Mouse (Mus musculus): ENCODE data around the gene Pafah1b3. TPM values are rescaled to one million over a fixed set of nuclear protein-coding genes. Genes with fewer than 3 reads are reported as not detected.
A peak's percentile ranks its signal among the peaks of the same experiment; 100 is the strongest.
"Not testable (repeated sequence)": the region's sequence is repeated elsewhere in the genome, so short reads cannot be mapped to it uniquely, and the experiment has no call there.

Gene Pafah1b3
- polyA plus RNA-seq, 1 experiment from 2014 or later, result 246 TPM

- Histone ChIP-seq H3K27me3 (ENCODE audit: poor library complexity, severe bottlenecking) (peaks cover 6% of the 10 kb centered on the region; the same call in 1 of the 2 replicates), H3K4me3 (peak overlapping the region; percentile 86), H3K4me1 (peaks cover 45% of the 10 kb centered on the region), H3K9me3 (no peaks in the 10 kb centered on the region), H3K36me3 (replicated peaks) (peaks cover 22% of the 10 kb centered on the region), H3K27ac (peak overlapping the region; percentile 95)
- WGBS, result under 1% methylated on average over 33 of the region's 33 CpGs
- DNase-seq (ENCODE audit: extremely low spot score, low spot score), result peak; percentile 98
These were observed 29.9 kb downstream of the Pafah1b3 start for GRCm38 (mm10) chr7:25267751-25268463.

- Histone ChIP-seq H3K36me3 (replicated peaks) (peaks cover 17% of the 10 kb centered on the region), H3K27me3 (ENCODE audit: poor library complexity, severe bottlenecking) (peaks cover 6% of the 10 kb centered on the region; the same call in 1 of the 2 replicates), H3K27ac (peak within 1 kb of the TSS; percentile 95), H3K4me3 (peak within 1 kb of the TSS; percentile 86), H3K9me3 (no peaks in the 10 kb centered on the region), H3K4me1 (peaks cover 45% of the 10 kb centered on the region)
- WGBS, result under 1% methylated on average over 29 of the region's 29 CpGs
- peak; percentile 99 for DNase-seq (ENCODE audit: extremely low spot score, low spot score)
These were observed 30.5 kb downstream of the Pafah1b3 start, which contains the start of gene Cic for GRCm38 (mm10) chr7:25267301-25267750. TSS of gene Cic (plus strand) at chr7:25267704.

GRCm38 (mm10) chr7:25266180-25266962 lies 31.4 kb downstream of the Pafah1b3 start:
- 91% methylated on average over 8 of the region's 8 CpGs for WGBS
- no peak for DNase-seq (ENCODE audit: extremely low spot score, low spot score)

GRCm38 (mm10) chr7:25265743-25266142 lies 32.0 kb downstream of the Pafah1b3 start:
- WGBS, result 92% methylated on average over 5 of the region's 5 CpGs

More at GRCm38 (mm10) chr7:25266180-25266962, 31.4 kb downstream of the Pafah1b3 start:
- H3K27me3 ChIP-seq (ENCODE audit: poor library complexity, severe bottlenecking), result peaks cover 6% of the 10 kb centered on the region; the same call in 1 of the 2 replicates
- peak overlapping the region; percentile 86; the same call in 1 of the 2 replicates for H3K4me3 ChIP-seq
- peaks cover 7% of the 10 kb centered on the region for H3K36me3 ChIP-seq (replicated peaks)
- peak overlapping the region; percentile 95 for H3K27ac ChIP-seq
- H3K4me1 ChIP-seq, result peaks cover 45% of the 10 kb centered on the region
- H3K9me3 ChIP-seq, result no peaks in the 10 kb centered on the region

GRCm38 (mm10) chr7:25263968-25264870 lies 33.6 kb downstream of the Pafah1b3 start:
- H3K27me3 ChIP-seq (ENCODE audit: poor library complexity, severe bottlenecking), result peaks cover 6% of the 10 kb centered on the region; the same call in 1 of the 2 replicates
- no peak for DNase-seq (ENCODE audit: extremely low spot score, low spot score)
- WGBS, result 23% methylated on average over 17 of the region's 17 CpGs
- H3K4me1 ChIP-seq, result peaks cover 33% of the 10 kb centered on the region
- peak overlapping the region; percentile 22; the same call in 1 of the 2 replicates for H3K27ac ChIP-seq
- H3K36me3 ChIP-seq (replicated peaks), result no peaks in the 10 kb centered on the region
- peak overlapping the region; percentile 16; the same call in 1 of the 2 replicates for H3K4me3 ChIP-seq
- no peaks in the 10 kb centered on the region; the same call in 1 of the 2 replicates for H3K9me3 ChIP-seq

More at GRCm38 (mm10) chr7:25265743-25266142, 32.0 kb downstream of the Pafah1b3 start:
- not testable (repeated sequence) for DNase-seq (ENCODE audit: extremely low spot score, low spot score); H3K36me3 ChIP-seq (replicated peaks); H3K27me3 ChIP-seq (ENCODE audit: poor library complexity, severe bottlenecking); H3K27ac ChIP-seq; H3K9me3 ChIP-seq; H3K4me3 ChIP-seq
- H3K4me1 ChIP-seq, result peaks cover 44% of the 10 kb centered on the region

- peaks cover 6% of the 10 kb centered on the region; the same call in 1 of the 2 replicates for H3K27me3 ChIP-seq (ENCODE audit: poor library complexity, severe bottlenecking)
- 75% methylated on average over 1 of the region's 1 CpGs for WGBS
- H3K36me3 ChIP-seq (replicated peaks), result no peaks in the 10 kb centered on the region
- H3K27ac ChIP-seq, result no peak overlapping the region
- H3K4me1 ChIP-seq, result peaks cover 21% of the 10 kb centered on the region
- no peak for DNase-seq (ENCODE audit: extremely low spot score, low spot score)
- H3K9me3 ChIP-seq, result no peaks in the 10 kb centered on the region; the same call in 1 of the 2 replicates
- no peak overlapping the region for H3K4me3 ChIP-seq
These were observed 35.9 kb downstream of the Pafah1b3 start for GRCm38 (mm10) chr7:25261896-25262295.

GRCm38 (mm10) chr7:25251822-25252221 lies 46.0 kb downstream of the Pafah1b3 start:
- DNase-seq (ENCODE audit: extremely low spot score, low spot score), result no peak
- 18% methylated on average over 8 of the region's 8 CpGs for WGBS

GRCm38 (mm10) chr7:25251071-25251791 lies 46.6 kb downstream of the Pafah1b3 start:
- Histone ChIP-seq H3K36me3 (replicated peaks) (peaks cover 14% of the 10 kb centered on the region), H3K9me3 (no peaks in the 10 kb centered on the region), H3K27me3 (ENCODE audit: poor library complexity, severe bottlenecking) (no peaks in the 10 kb centered on the region), H3K4me3 (peak overlapping the region; percentile 98), H3K27ac (peak overlapping the region; percentile 98), H3K4me1 (peaks cover 48% of the 10 kb centered on the region)
- peak; percentile 41 for DNase-seq (ENCODE audit: extremely low spot score, low spot score)
- 2% methylated on average over 22 of the region's 22 CpGs for WGBS

More at GRCm38 (mm10) chr7:25251822-25252221, 46.0 kb downstream of the Pafah1b3 start:
- Histone ChIP-seq H3K27me3 (ENCODE audit: poor library complexity, severe bottlenecking) (no peaks in the 10 kb centered on the region), H3K27ac (peak overlapping the region; percentile 98), H3K4me1 (peaks cover 43% of the 10 kb centered on the region), H3K36me3 (replicated peaks) (peaks cover 8% of the 10 kb centered on the region), H3K9me3 (no peaks in the 10 kb centered on the region), H3K4me3 (peak overlapping the region; percentile 98)

GRCm38 (mm10) chr7:25250141-25250972 lies 47.4 kb downstream of the Pafah1b3 start, which contains the start of gene Erf:
TSS of gene Erf (minus strand) at chr7:25250761.
- peaks cover 54% of the 10 kb centered on the region for H3K4me1 ChIP-seq
- WGBS, result under 1% methylated on average over 65 of the region's 81 CpGs
- H3K4me3 ChIP-seq, result peak within 1 kb of the TSS; percentile 98
- DNase-seq (ENCODE audit: extremely low spot score, low spot score), result peak; percentile 95
- no peaks in the 10 kb centered on the region for H3K27me3 ChIP-seq (ENCODE audit: poor library complexity, severe bottlenecking)
- peak within 1 kb of the TSS; percentile 98 for H3K27ac ChIP-seq
- no peaks in the 10 kb centered on the region for H3K9me3 ChIP-seq
- H3K36me3 ChIP-seq (replicated peaks), result peaks cover 23% of the 10 kb centered on the region

- peak overlapping the region; percentile 98 for H3K4me3 ChIP-seq
- H3K9me3 ChIP-seq, result no peaks in the 10 kb centered on the region
- peaks cover 31% of the 10 kb centered on the region for H3K36me3 ChIP-seq (replicated peaks)
- WGBS, result under 1% methylated on average over 62 of the region's 73 CpGs
- peak overlapping the region; percentile 98 for H3K27ac ChIP-seq
- peak; percentile 82 for DNase-seq (ENCODE audit: extremely low spot score, low spot score)
- peaks cover 61% of the 10 kb centered on the region for H3K4me1 ChIP-seq
- H3K27me3 ChIP-seq (ENCODE audit: poor library complexity, severe bottlenecking), result no peaks in the 10 kb centered on the region
These were observed 48.3 kb downstream of the Pafah1b3 start for GRCm38 (mm10) chr7:25249314-25250140.

All from forebrain, embryonic 10.5 days (tissue).